Mouse (Mus musculus) CH12.LX (cell line): Measurements from ENCODE around the gene Mlph. TPM values are rescaled to one million over a fixed set of nuclear protein-coding genes. Genes with fewer than 3 reads are reported as not detected.

ENCODE experiments used
- DNase-seq: peaks from one replicate; pipeline ENCODE4 v3.0.0-alpha.2; 2013; ENCODE audit errors: extremely low read depth
- H3K27ac ChIP-seq: 2 replicates; pipeline ENCODE4 v1.5.1; 2012; ENCODE audit warnings: low read depth, mild to moderate bottlenecking, control low read depth, moderate library complexity; ENCODE audit not compliant: insufficient read depth
- H3K27me3 ChIP-seq: replicated peaks from 2 replicates; pipeline ENCODE3; 2012; ENCODE audit warnings: inconsistent platforms
- H3K36me3 ChIP-seq, 2 experiments: replicated peaks in 1 of 2; 2 replicates each; pipeline versions ENCODE3 to v1.6.1; 2012; ENCODE audit warnings: inconsistent platforms in 1 of 2, low read length in 1 of 2, mild to moderate bottlenecking in 1 of 2, mixed read lengths in 1 of 2, moderate library complexity in 1 of 2; ENCODE audit not compliant: control insufficient read depth in 1 of 2, insufficient read depth in 1 of 2
- H3K4me1 ChIP-seq, 2 experiments: 2 replicates each; pipeline ENCODE4 v1.6.1; 2012; ENCODE audit warnings: inconsistent platforms in 1 of 2, moderate library complexity in 1 of 2; ENCODE audit not compliant: insufficient read depth in 2 of 2, control insufficient read depth in 1 of 2
- H3K4me2 ChIP-seq: 2 replicates; pipeline ENCODE4 v1.6.1; 2012; ENCODE audit warnings: low read depth, mild to moderate bottlenecking, control low read depth; ENCODE audit not compliant: poor library complexity, insufficient read depth, severe bottlenecking
- H3K4me3 ChIP-seq, 3 experiments: fragments of 150-350 bp in 1 of 3; sonication (generic) in 1 of 3; replicated peaks in 1 of 3; 2 replicates each; pipeline versions ENCODE3 to v1.5.1; 2011 to 2012; ENCODE audit warnings: low read depth in 2 of 3, low read length in 2 of 3, mild to moderate bottlenecking in 2 of 3, moderate library complexity in 2 of 3, control low read depth in 1 of 3, improper control_type of control experiment in 1 of 3, inconsistent platforms in 1 of 3, mixed read lengths in 1 of 3; ENCODE audit not compliant: poor library complexity in 1 of 3
- H3K79me2 ChIP-seq: replicated peaks from 2 replicates; pipeline ENCODE4 v1.6.1; 2012; ENCODE audit warnings: mild to moderate bottlenecking, moderate library complexity; ENCODE audit not compliant: control insufficient read depth, poor library complexity, insufficient read depth, severe bottlenecking; ENCODE audit errors: extremely low read depth
- H3K9ac ChIP-seq: 2 replicates; pipeline ENCODE4 v1.6.1; 2012; ENCODE audit warnings: low read depth, mild to moderate bottlenecking, control low read depth, moderate library complexity; ENCODE audit not compliant: insufficient read depth
- H3K9me3 ChIP-seq: replicated peaks from 2 replicates; pipeline ENCODE3; 2012; ENCODE audit warnings: low read length, inconsistent platforms, mixed read lengths
- BHLHE40 ChIP-seq: IDR thresholded peaks from 2 replicates; pipeline ENCODE4 v1.6.1; 2011; ENCODE audit warnings: mild to moderate bottlenecking, low read depth, low read length, improper control_type of control experiment
- CHD2 ChIP-seq: IDR thresholded peaks from 2 replicates; pipeline ENCODE4 v1.6.1; 2011; ENCODE audit warnings: low read length, improper control_type of control experiment
- KAT2A ChIP-seq: IDR thresholded peaks from 2 replicates; pipeline ENCODE4 v1.6.1; 2012; ENCODE audit warnings: low read length, improper control_type of control experiment, inconsistent platforms; ENCODE audit not compliant: insufficient replicate concordance
- MAFK ChIP-seq: IDR thresholded peaks from 2 replicates; pipeline ENCODE4 v1.6.1; 2011; ENCODE audit warnings: low read length, improper control_type of control experiment; ENCODE audit not compliant: insufficient replicate concordance
- MAZ ChIP-seq: IDR thresholded peaks from 2 replicates; pipeline ENCODE4 v1.6.1; 2012; ENCODE audit warnings: low read depth, mild to moderate bottlenecking, inconsistent platforms, low read length, improper control_type of control experiment, moderate library complexity
- MEF2A ChIP-seq: IDR thresholded peaks from 2 replicates; pipeline ENCODE4 v1.6.1; 2014; ENCODE audit warnings: low read depth, mild to moderate bottlenecking, inconsistent platforms, low read length, improper control_type of control experiment, borderline replicate concordance
- MYC ChIP-seq: IDR thresholded peaks from 2 replicates; pipeline ENCODE4 v1.6.1; 2011; ENCODE audit warnings: low read depth, mild to moderate bottlenecking, improper control_type of control experiment, low read length
- NRF1 ChIP-seq: IDR thresholded peaks from 2 replicates; pipeline ENCODE4 v1.6.1; 2014; ENCODE audit warnings: low read depth, mild to moderate bottlenecking, inconsistent platforms, low read length, improper control_type of control experiment, moderate library complexity
- POLR2A ChIP-seq: IDR thresholded peaks from 2 replicates; pipeline ENCODE4 v1.6.1; 2011; ENCODE audit warnings: low read depth, mild to moderate bottlenecking, improper control_type of control experiment, low read length
- POLR2AphosphoS2 ChIP-seq: IDR thresholded peaks from 2 replicates; pipeline ENCODE4 v1.6.1; 2011; ENCODE audit warnings: low read depth, low read length, improper control_type of control experiment
- RCOR1 ChIP-seq: conservative IDR thresholded peaks from 2 replicates; pipeline ENCODE4 v1.6.1; 2012; ENCODE audit warnings: low read depth, mild to moderate bottlenecking, inconsistent platforms, low read length, improper control_type of control experiment
- SMC3 ChIP-seq: IDR thresholded peaks from 2 replicates; pipeline ENCODE4 v1.6.1; 2011; ENCODE audit warnings: low read depth, low read length, improper control_type of control experiment
- TBP ChIP-seq: conservative IDR thresholded peaks from 2 replicates; pipeline ENCODE4 v1.6.1; 2011; ENCODE audit warnings: low read depth, low read length, improper control_type of control experiment
- dilution Hi-C: fragments of 300-500 bp; cut with MboI; formaldehyde crosslinking; loops from 2 replicates; pipeline ENCODE4 v1.14.3; 2020; ENCODE audit warnings: low sequenced_read_pairs; ENCODE audit not compliant: extremely low pct_unique_long_range_greater_than_20kb, extremely low pct_ligation_motif_present
- in situ Hi-C: fragments of 300-500 bp; cut with MboI; formaldehyde crosslinking; loops from 3 replicates; pipeline ENCODE4 v1.14.3; 2019; ENCODE audit warnings: low sequenced_read_pairs, low pct_ligation_motif_present, low pct_unique_long_range_greater_than_20kb, mixed read lengths
- polyA plus RNA-seq: library from polyadenylated mRNA; unstranded; fragments of >175 nt; gene quantifications from 2 replicates; pipeline ENCODE4 v1.2.1, GENCODE M21; 2012; ENCODE audit warnings: low read depth; ENCODE audit not compliant: insufficient read length
- total RNA-seq, 2 experiments: library from RNA; depleted of rRNA; stranded (reverse); fragments of 300-350 nt in 1 of 2; fragments of >200 nt in 1 of 2; gene quantifications; 2 replicates each; pipeline ENCODE4 v1.2.3; 2012 to 2014

Mlph gene
- total and polyA plus RNA-seq, 3 experiments: not detected

DNA sequence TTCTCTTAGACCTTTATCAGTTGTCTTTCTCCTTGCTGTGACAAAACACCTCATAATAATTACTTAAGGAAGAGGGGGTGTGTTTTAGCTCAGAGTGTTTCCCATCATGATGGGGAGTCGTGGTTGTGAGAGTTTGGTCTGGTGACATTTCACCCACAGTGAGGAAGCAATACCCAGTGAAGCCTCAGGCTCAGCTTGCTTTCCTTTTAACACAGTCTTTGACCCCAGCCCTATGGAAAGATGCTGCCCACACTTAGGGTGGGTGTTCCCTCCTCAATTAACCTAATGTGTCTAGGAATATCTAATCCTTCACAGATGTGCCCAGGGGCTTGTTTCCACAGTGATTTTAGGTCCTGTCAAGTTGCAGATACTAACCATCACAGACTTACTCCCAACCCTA is 16.9 kb upstream of the Mlph start:
- in situ Hi-C loops: no loop called here
- Histone ChIP-seq H3K9ac (no peak overlapping the region), H3K4me3 (no peak overlapping the region), H3K9me3 (no peaks in the 10 kb centered on the region), H3K79me2 (no peaks in the 10 kb centered on the region), H3K27ac (no peak overlapping the region), H3K4me2 (no peak overlapping the region), H3K4me1 (no peaks in the 10 kb centered on the region), H3K27me3 (peaks cover 82% of the 10 kb centered on the region), H3K36me3 (no peaks in the 10 kb centered on the region)
- dilution Hi-C loops: no loop called here
- DNase-seq: no peak
- TF ChIP-seq POLR2A (no peak), MYC (no peak), BHLHE40 (no peak), RCOR1 (no peak), SMC3 (no peak)

DNA sequence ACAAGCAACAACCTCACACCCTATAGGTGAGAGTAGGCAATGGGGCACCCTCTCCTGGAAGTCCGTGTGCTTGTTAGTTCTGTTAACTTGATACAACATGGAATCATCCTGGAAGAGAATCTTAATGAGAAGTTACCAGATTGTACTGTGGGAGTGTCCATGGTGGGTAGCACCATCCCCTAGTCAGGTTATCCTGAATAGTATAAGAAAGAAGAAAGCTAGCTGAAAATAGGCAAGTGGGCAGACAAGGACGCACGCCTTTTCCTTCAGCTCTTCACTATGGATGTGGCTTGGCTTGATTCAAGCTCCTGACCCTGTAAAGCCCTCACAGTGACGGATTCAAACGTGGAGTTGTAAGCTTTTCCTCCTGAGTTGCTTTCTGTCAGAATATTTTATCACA is 15.1 kb upstream of the Mlph start:
- dilution Hi-C loops: no loop called here
- DNase-seq: no peak
- Histone ChIP-seq H3K27ac (no peak overlapping the region), H3K4me2 (no peak overlapping the region), H3K27me3 (peaks cover 89% of the 10 kb centered on the region), H3K9me3 (no peaks in the 10 kb centered on the region), H3K4me3 (no peak overlapping the region), H3K4me1 (no peaks in the 10 kb centered on the region), H3K36me3 (no peaks in the 10 kb centered on the region), H3K79me2 (no peaks in the 10 kb centered on the region), H3K9ac (no peak overlapping the region)
- in situ Hi-C loops: no loop called here
- TF ChIP-seq POLR2A: no peak

DNA sequence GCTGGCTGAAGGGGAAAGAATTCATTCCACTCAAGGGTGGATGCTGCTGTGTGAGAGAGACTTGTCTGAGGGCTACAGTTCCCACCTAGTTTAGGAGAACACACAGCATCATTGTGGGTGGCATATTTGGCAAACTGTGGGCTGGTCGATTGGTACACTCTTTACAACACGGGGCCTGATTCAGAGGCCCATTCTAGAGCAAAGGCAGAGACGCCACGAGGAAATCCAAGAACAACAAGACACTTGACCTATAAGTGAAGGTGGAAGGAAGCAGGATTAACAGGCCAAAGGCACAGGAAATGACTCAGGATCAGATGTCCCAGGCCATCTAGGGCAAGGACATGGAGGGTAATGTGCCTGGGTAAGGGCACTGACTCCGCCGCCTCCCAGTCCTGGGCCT is 14.5 kb upstream of the Mlph start:
- no peaks in the 10 kb centered on the region for H3K79me2 ChIP-seq
- H3K27me3 ChIP-seq: peaks cover 85% of the 10 kb centered on the region
- no peak for TF ChIP-seq KAT2A
- no peak for TF ChIP-seq MAFK
- no peak for TF ChIP-seq BHLHE40
- no peak for TF ChIP-seq CHD2
- TF ChIP-seq MEF2A: no peak
- no peak for TF ChIP-seq NRF1
- TF ChIP-seq POLR2AphosphoS2: no peak
- no peak for TF ChIP-seq MAZ
- no peak for TF ChIP-seq TBP
- in situ Hi-C loops: no loop called here
- H3K4me1 ChIP-seq: no peaks in the 10 kb centered on the region
- no peak overlapping the region for H3K27ac ChIP-seq
- H3K9me3 ChIP-seq: no peaks in the 10 kb centered on the region
- no peaks in the 10 kb centered on the region for H3K36me3 ChIP-seq
- dilution Hi-C loops: no loop called here
- DNase-seq: no peak
- no peak overlapping the region for H3K9ac ChIP-seq
- no peak overlapping the region for H3K4me2 ChIP-seq
- H3K4me3 ChIP-seq: no peak overlapping the region
